Mouse (Mus musculus) ES-Bruce4 (cell line): ENCODE results near the gene Fam89b. TPM values are rescaled to one million over a fixed set of nuclear protein-coding genes. Genes with fewer than 3 reads are reported as not detected.
A peak's percentile ranks its signal among the peaks of the same experiment; 100 is the strongest.

Source experiments
- H3K27ac ChIP-seq: 2 replicates; pipeline ENCODE4 v1.5.1; 2012; ENCODE audit warnings: low read length, inconsistent platforms; ENCODE audit not compliant: insufficient read depth
- H3K27me3 ChIP-seq: 2 replicates; pipeline ENCODE4 v1.6.1; 2012; ENCODE audit warnings: mild to moderate bottlenecking, low read length, inconsistent platforms; ENCODE audit not compliant: control insufficient read depth, poor library complexity, insufficient read depth, severe bottlenecking
- H3K36me3 ChIP-seq: 2 replicates; pipeline ENCODE4 v1.6.1; 2012; ENCODE audit warnings: inconsistent platforms, mild to moderate bottlenecking, low read length, moderate library complexity; ENCODE audit not compliant: control insufficient read depth, poor library complexity, insufficient read depth, severe bottlenecking
- H3K4me1 ChIP-seq: one replicate; pipeline ENCODE4 v1.8.1; 2011; ENCODE audit warnings: low read length; ENCODE audit not compliant: control insufficient read depth, insufficient read depth
- H3K4me3 ChIP-seq: 2 replicates; pipeline ENCODE4 v1.5.1; 2011; ENCODE audit warnings: low read depth, mild to moderate bottlenecking, low read length
- H3K9ac ChIP-seq: 2 replicates; pipeline ENCODE4 v1.6.1; 2012; ENCODE audit warnings: low read depth, mild to moderate bottlenecking, inconsistent platforms; ENCODE audit not compliant: poor library complexity, severe bottlenecking
- H3K9me3 ChIP-seq: replicated peaks from 2 replicates; pipeline ENCODE4 v1.6.1; 2012; ENCODE audit warnings: mild to moderate bottlenecking, low read length, inconsistent platforms; ENCODE audit not compliant: control insufficient read depth, poor library complexity, insufficient read depth, severe bottlenecking
- CTCF ChIP-seq: IDR thresholded peaks from one replicate; pipeline ENCODE4 v1.8.1; 2011; ENCODE audit warnings: low read depth, low read length
- EP300 ChIP-seq: IDR thresholded peaks from 2 replicates; pipeline ENCODE4 v1.6.1; 2011; ENCODE audit warnings: low read depth, low read length; ENCODE audit not compliant: insufficient read depth
- POLR2A ChIP-seq: IDR thresholded peaks from one replicate; pipeline ENCODE4 v1.8.1; 2011; ENCODE audit warnings: low read length; ENCODE audit not compliant: insufficient read depth
- polyA plus RNA-seq: library from polyadenylated mRNA; stranded (reverse); fragments of >200 nt; gene quantifications from 2 replicates; pipeline ENCODE4 v1.2.4, GENCODE M21; 2011; ENCODE audit warnings: low read depth; ENCODE audit not compliant: missing spikeins, insufficient read depth, insufficient read length

Gene Fam89b
- polyA plus RNA-seq, 1 experiment, result 13.1 TPM

GRCm38 (mm10) chr19:5750951-5751350, 21.5 kb upstream of the Fam89b start:
- Histone ChIP-seq H3K9me3 (no peaks in the 10 kb centered on the region), H3K27ac (no peak overlapping the region), H3K36me3 (no peaks in the 10 kb centered on the region), H3K27me3 (no peaks in the 10 kb centered on the region), H3K9ac (no peak overlapping the region), H3K4me3 (0 out of 2 replicates have a peak overlapping the region, but pooled peaks have one; percentile 2), H3K4me1 (peaks cover 7% of the 10 kb centered on the region)
- no peak for TF ChIP-seq POLR2A
- TF ChIP-seq EP300, result no peak
- no peak for TF ChIP-seq CTCF

GRCm38 (mm10) chr19:5749476-5749875, 20.0 kb upstream of the Fam89b start:
- Histone ChIP-seq H3K9me3 (no peaks in the 10 kb centered on the region), H3K27ac (no peak overlapping the region), H3K27me3 (no peaks in the 10 kb centered on the region), H3K4me3 (no peak overlapping the region), H3K4me1 (peaks cover 7% of the 10 kb centered on the region), H3K36me3 (no peaks in the 10 kb centered on the region), H3K9ac (no peak overlapping the region)
- TF ChIP-seq POLR2A (no peak), EP300 (no peak), CTCF (no peak)

GRCm38 (mm10) chr19:5746907-5747363, 17.5 kb upstream of the Fam89b start:
- Histone ChIP-seq H3K4me3 (no peak overlapping the region), H3K27ac (no peak overlapping the region), H3K36me3 (no peaks in the 10 kb centered on the region), H3K4me1 (peaks cover 7% of the 10 kb centered on the region), H3K27me3 (no peaks in the 10 kb centered on the region; the same call in 1 of the 2 replicates), H3K9ac (no peak overlapping the region), H3K9me3 (no peaks in the 10 kb centered on the region)
- TF ChIP-seq CTCF, result no peak
- no peak for TF ChIP-seq EP300
- TF ChIP-seq POLR2A, result no peak

- peak overlapping the region; percentile 23; the same call in 1 of the 2 replicates for H3K9ac ChIP-seq
- H3K9me3 ChIP-seq, result no peaks in the 10 kb centered on the region
- H3K27ac ChIP-seq, result no peak overlapping the region
- peak overlapping the region; percentile 64 for H3K4me3 ChIP-seq
- peaks cover 7% of the 10 kb centered on the region for H3K4me1 ChIP-seq
- no peak for TF ChIP-seq POLR2A
- no peaks in the 10 kb centered on the region for H3K36me3 ChIP-seq
- H3K27me3 ChIP-seq, result no peaks in the 10 kb centered on the region; the same call in 1 of the 2 replicates
Observed at GRCm38 (mm10) chr19:5745756-5746710, 16.6 kb upstream of the Fam89b start.

GRCm38 (mm10) chr19:5743576-5743975, 14.1 kb upstream of the Fam89b start:
- H3K9ac ChIP-seq, result no peak overlapping the region

GRCm38 (mm10) chr19:5742241-5742641, 12.8 kb upstream of the Fam89b start:
- H3K4me1 ChIP-seq, result peaks cover 8% of the 10 kb centered on the region
- H3K9ac ChIP-seq, result peak overlapping the region; percentile 81
- H3K9me3 ChIP-seq, result no peaks in the 10 kb centered on the region
- peak overlapping the region; percentile 67 for H3K4me3 ChIP-seq
- H3K27me3 ChIP-seq, result no peaks in the 10 kb centered on the region; the same call in 1 of the 2 replicates
- TF ChIP-seq CTCF (no peak), POLR2A (no peak), EP300 (no peak)
- no peak overlapping the region for H3K27ac ChIP-seq
- H3K36me3 ChIP-seq, result no peaks in the 10 kb centered on the region

More at GRCm38 (mm10) chr19:5743576-5743975, 14.1 kb upstream of the Fam89b start:
- Histone ChIP-seq H3K4me3 (no peak overlapping the region), H3K27ac (no peak overlapping the region), H3K36me3 (no peaks in the 10 kb centered on the region), H3K4me1 (peaks cover 8% of the 10 kb centered on the region), H3K9me3 (no peaks in the 10 kb centered on the region), H3K27me3 (no peaks in the 10 kb centered on the region; the same call in 1 of the 2 replicates)
- TF ChIP-seq POLR2A, result no peak
- TF ChIP-seq CTCF, result no peak
- TF ChIP-seq EP300, result no peak
